Mouse (Mus musculus) c-Kit-negative CD71-positive TER-119-positive erythroid progenitor cells, embryonic 14.5 days (primary cell): ENCODE data around the gene Olfr545.

Experiments used
- DNase-seq: peaks from one replicate; pipeline ENCODE4 v3.0.0-alpha.2; 2013; ENCODE audit warnings: low read depth, low spot score

Gene Olfr545

GRCm38 (mm10) chr7:102478926-102479325, 20.4 kb downstream of the Olfr545 start:
- no peak for DNase-seq

- no peak for DNase-seq
Measured at GRCm38 (mm10) chr7:102478425-102478824, 20.9 kb downstream of the Olfr545 start.

- DNase-seq = no peak
Measured at GRCm38 (mm10) chr7:102477377-102477776, 22.0 kb downstream of the Olfr545 start.

GRCm38 (mm10) chr7:102476601-102477000, 22.8 kb downstream of the Olfr545 start:
- no peak for DNase-seq

GRCm38 (mm10) chr7:102472675-102473074, 26.7 kb downstream of the Olfr545 start:
- DNase-seq = no peak

- DNase-seq = no peak
Measured at GRCm38 (mm10) chr7:102467566-102467965, 31.8 kb downstream of the Olfr545 start.

GRCm38 (mm10) chr7:102458618-102459380, 40.6 kb downstream of the Olfr545 start:
- DNase-seq = no peak

- no peak for DNase-seq
Measured at GRCm38 (mm10) chr7:102446438-102446837, 52.9 kb downstream of the Olfr545 start.

- peak; percentile 64 for DNase-seq
Measured at GRCm38 (mm10) chr7:102444301-102444700, 55.1 kb downstream of the Olfr545 start.

GRCm38 (mm10) chr7:102442432-102442831, 56.9 kb downstream of the Olfr545 start:
- no peak for DNase-seq

- DNase-seq = peak; percentile 90
Measured at GRCm38 (mm10) chr7:102441657-102442391, 57.5 kb downstream of the Olfr545 start, which contains the start of gene Rrm1. Gene Rrm1 (plus strand): TSS chr7:102441695.
